Mouse (Mus musculus) heart, postnatal 14 days (tissue): ENCODE measurements at regions not wholly inside any gene's neighbourhood (a gene's known extent, or its start where the extent isn't known, plus 50 kb on each side); places are given as distances from the start of the nearest gene placed in this dataset.

Experiments used
- DNase-seq, 2 experiments: peaks; one replicate each; pipeline ENCODE4 v3.0.0; 2021 to 2022
- intact Hi-C: fragments of 180-260 bp; cut with DNase I; formaldehyde crosslinking; loops from one replicate; pipeline ENCODE4 v1.15.1; 2025

DNA sequence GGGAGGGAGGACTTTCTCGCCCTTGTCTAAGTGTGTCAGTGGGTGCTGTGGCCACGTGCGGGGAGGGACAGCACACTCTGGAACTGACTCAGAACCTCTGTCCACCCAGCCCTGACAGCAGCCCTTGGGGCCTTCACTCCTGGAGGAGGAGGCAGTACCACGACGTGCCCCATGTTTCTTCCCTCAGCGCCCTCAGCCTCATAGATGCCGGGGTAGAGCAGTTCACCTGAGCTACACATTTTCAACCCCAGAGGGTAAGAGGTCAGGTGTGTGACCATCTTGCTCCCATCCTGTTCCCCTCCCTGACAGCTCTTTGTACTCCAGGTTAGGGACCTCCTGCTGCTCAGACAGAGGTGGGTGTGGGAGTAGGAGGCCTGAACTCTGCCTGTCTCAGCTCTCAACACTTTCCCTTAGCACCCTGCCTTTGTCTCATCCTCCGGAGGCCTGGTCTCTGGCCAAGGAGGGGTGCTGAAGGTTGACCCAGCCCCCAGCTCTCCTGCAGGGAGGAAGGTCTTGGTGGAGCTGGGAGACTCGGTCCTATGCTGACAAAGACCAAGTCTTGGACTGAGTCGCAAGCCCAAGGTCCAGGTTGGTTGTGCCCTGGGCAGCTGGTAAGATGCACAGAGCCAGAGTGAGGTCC is 107.4 kb upstream of the Haao start:
- intact Hi-C loops = loop anchor here (2.0 kb wide), 1 partner anchor 38 kb away; no protein-coding TSS in a partner anchor
- DNase-seq = no peak

DNA sequence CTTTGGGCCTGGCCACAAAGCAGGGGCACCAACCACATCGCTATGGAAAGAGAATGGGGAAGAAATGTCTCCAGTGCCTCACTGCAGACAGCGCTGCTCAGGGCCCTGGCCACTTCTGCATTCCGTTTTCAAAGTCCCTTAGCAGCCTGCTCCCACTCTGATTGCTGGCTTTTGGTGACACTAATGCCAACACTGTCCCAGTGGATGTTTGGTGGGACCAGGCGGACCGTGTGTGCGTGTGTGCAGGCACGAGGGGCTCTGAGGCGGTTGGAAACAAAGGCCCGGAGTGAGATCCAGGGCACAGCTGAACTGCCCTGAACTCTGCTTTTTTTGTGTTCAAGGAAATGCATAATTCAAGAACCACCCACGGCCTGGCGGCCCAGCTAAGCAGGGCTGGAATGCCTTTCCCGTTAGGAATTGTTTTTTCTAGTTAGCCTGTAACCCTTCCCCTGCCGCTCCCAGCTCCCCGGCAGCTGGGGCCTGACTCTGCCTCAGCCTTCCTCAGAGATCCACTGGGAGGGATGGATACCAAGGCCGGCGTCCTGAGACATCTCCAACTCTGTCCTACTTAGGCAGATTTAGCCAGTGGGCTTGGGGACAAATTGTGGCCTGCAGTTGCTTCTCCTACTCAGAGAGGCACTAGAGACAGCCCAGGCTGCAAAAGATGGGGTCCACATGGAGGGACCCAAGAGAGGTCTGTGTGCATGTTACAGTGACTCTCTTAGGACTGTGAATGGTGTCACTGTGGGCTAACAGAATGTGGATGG is 106.7 kb upstream of the Haao start:
- intact Hi-C loops = loop anchor here (2.0 kb wide), 1 partner anchor 38 kb away; no protein-coding TSS in a partner anchor
- peak; percentile 73 to 75 for DNase-seq

DNA sequence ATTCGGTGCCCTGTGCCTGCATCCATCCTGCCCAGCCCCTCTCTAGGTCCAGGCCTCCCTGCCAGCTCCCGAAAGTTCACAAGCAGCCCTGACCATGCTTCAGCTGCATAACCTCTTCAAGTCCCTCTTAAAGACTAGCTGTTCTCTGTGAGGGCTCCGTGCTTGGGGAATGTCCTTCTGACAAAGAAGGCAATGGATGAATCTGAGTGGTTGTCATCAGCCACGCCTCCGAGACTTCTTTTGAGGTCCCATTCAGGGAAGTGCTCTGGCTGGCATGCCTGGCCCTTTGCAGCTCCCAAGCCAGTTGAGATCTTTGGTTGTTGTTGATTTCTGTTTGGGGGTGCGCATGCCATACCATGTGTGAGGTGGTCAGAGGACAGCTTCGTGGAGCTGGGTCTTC is 105.9 kb upstream of the Haao start:
- intact Hi-C loops = loop anchor here (2.0 kb wide), 1 partner anchor 37 kb away; no protein-coding TSS in a partner anchor
- no peak for DNase-seq

DNA sequence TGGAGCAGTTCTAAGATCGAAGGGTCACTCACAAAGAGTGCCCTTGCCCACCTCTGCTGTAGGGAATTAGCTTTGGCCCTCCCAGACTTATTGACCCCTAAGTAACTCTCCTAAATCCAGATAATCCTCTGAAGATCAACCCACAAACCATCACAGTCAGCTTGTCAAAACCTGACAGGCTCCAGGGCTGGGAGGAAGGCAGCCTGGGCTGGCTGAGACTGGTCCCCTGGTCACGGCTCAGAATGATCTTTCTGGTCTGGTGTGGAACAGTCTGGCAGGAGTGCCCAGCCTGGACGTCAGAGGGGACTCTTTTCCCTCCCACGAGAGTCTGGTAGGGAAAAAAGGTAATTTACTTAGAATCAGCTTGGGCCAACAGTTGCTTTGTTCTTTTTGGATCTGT is 99.0 kb upstream of the Haao start:
- intact Hi-C loops = no loop called here

DNA sequence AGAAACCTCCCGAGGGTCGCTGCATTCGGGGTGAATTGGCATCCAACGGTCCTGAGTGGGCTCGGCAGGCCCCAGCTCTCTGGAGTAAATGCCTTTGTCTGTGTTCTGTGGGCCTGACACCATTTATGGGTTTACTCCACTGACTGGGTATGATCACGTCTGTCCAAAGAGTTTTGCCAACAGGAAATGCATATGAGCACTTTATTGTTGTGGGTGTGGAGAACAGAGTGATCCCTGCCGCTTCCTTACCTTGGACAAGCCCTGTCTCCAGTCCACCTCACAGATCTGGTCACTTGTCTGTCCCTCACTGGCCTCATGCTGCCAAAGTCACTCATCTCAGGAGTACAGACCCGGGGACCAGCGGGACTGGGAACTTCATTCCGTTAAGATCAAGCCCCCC is 91.6 kb upstream of the Haao start:
- intact Hi-C loops = no loop called here

More for the DNA sequence above, 99.0 kb upstream of the Haao start:
- no peak for DNase-seq

DNA sequence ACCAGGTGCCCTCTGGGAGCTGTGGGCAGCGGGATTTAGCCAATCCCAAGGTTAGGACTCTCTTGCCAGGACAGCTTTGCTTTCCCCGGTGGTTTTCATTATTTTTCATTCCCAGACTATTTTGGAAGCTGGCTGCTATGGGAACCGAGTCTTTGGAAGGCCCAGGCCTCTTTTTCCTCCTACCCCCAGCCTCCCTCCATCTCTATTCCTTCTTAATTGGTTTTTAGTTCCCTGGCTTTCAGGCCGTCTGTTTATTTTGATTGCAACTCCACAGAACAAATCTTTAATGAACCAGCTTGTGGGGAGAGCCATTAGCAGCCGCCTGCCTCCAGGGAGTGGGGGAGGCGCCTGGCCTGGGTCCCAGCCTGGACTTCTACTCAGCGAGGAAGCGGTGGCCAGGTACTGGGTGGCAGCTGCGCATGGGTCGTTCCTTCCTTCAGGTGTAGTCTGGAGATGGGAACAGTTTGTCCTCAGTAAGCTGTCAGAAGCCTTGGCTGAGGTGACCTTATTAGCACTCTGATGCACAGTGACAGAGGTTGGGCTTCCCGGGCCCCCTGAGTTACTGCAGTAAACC is 91.0 kb upstream of the Haao start:
- peak; percentile 63 to 71 for DNase-seq

More for the DNA sequence above, 91.6 kb upstream of the Haao start:
- no peak for DNase-seq

DNA sequence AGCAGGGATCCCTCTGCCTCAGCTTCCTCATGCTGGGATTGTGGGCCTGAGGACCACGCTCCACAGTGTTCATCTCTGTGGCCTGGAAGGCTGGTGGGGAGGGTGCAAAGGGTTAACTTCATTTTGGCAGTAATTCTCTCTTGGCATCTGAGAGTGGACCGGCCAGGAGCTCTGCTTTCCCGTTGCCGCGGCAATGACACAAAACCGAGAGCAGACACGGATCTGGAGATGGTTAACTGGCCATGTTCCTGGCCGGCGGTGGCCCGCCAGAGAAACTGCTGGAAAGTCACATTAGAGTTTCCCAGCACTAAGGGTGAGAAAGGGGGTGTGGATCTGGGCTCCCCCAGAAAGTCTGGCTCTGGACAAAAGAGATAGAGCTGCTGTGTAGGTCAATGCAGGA is 89.8 kb upstream of the Haao start:
- intact Hi-C loops = no loop called here
- peak in 1 of 2 experiments; percentile 74 for DNase-seq

More for the DNA sequence above, 91.0 kb upstream of the Haao start:
- intact Hi-C loops = no loop called here

DNA sequence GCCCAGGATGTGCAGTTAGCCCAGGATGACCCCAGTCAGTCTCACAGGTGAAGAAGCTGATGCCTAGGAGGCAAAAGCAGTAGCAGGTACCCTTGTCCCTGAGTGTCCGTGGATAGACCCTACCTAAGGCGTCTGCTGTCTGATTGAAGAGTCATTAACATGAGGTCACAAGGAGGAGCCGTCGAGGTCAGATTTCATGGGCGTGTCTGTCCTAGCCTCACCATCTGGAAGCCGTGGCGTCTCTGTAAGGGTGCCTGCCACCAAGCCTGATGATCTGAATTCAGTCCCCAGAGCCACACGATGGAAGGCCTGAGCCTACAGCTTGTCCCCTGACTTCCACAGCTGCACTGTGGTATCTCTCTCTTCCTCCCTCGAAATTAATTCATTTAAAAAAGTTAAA is 88.9 kb upstream of the Haao start:
- intact Hi-C loops = no loop called here
- no peak for DNase-seq

DNA sequence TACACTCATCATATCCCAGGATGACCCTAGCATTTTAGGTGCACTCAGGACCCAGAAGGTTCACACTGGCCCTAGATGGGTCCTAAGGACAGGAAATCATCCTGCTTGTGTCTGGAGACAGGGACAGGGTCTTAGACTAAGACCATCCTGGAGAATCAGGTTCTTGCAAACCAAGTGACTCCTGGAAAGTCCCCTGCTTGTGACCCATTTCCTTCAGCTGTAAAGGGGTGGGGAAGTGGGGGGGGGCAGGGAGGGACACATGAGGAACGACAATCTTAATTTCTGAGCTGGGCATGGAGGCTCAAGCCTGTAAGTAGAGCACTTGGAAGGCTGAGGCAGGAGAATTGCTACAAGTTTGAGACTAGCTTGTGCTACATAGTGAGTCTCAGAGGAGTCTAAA is 88.2 kb upstream of the Haao start:
- DNase-seq = no peak
- intact Hi-C loops = no loop called here

DNA sequence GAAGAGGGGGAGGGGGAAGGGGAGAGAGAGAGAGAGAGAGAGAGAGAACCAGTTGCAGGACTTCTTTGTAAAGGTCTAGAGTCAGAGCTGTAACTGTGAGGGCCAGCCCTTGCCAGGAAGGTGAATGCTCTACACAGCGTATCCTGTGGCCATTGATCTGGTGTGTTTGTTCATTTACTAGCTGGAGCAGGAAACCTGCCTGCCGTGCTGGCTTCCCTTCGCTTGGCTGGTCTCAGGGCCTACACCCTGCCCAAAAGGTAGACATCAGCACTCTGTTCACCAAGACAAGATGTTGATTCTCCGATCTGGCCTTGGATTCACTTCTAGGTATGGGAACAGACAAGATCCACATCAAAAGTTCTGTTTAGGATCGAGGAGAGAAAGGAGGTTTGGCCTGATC is 87.5 kb upstream of the Haao start:
- intact Hi-C loops = no loop called here
- no peak for DNase-seq

DNA sequence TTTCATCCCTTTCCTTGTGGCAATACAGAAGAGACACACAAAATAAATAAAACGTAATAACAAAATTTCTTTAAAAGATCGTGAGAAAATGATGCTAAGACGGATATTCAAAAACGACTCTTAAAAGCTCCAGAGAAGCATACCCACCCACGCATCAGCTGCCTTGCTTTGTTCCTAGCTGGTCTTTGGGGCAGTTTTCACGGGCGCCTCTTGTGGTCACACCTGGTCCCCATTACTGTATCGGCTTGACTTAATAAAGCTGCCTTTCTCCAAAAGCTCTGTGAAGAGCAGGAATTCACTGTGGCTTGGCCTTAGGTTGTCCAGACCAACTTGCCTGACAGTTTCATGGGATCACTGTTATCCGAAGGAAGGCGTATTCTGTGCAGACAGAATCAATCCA is 86.0 kb upstream of the Haao start:
- intact Hi-C loops = no loop called here
- no peak for DNase-seq

DNA sequence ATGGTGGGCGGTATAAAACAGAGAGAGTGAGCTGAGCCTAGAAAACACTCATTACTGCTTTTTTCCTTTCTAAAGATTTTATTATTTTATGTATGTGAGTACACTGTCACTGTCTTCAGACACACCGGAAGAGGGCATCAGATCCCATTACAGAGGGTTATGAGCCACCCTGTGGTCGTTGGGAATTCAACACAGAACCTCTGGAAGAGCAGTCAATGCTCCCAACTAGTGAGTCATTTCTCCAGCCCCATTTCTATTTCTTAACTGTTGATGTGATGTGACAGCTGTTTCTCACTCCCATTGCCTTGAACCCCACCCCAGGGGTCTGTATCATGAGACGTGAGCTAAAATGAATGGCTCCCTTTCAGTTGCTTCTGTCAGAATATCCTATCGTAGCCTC is 82.6 kb upstream of the Haao start:
- no peak for DNase-seq
- intact Hi-C loops = no loop called here

DNA sequence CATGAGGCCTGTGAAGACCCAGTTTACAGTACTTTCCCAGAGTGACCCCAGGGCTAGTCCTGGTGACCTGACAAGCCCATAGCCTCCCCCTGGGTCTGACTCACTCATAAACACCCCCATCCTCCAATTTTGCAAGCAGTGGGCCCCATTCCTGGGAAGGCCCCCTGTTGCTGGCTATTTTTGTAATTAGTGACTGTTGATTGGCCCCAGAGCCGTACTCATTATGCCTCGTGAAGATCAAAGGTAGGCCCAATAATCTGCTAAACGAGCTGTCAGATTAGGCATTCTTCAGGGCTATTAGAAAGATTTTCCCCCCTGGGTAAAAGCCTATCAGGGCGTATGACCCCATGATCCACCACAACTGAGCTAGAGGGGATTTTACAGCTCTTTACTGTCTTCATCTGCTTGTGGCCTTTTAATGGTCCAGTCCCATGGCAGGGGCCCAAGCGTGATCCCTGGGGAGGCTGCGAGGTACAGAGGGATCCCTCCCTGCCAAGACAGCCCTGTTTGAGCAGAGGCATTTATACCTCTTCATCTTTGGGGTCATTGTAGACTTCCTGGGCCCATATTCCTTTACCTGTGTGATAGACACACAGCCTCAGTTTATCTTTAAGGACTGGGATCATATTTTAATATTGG is 80.1 kb upstream of the Haao start:
- DNase-seq = peak; percentile 46 to 63
- intact Hi-C loops = no loop called here

DNA sequence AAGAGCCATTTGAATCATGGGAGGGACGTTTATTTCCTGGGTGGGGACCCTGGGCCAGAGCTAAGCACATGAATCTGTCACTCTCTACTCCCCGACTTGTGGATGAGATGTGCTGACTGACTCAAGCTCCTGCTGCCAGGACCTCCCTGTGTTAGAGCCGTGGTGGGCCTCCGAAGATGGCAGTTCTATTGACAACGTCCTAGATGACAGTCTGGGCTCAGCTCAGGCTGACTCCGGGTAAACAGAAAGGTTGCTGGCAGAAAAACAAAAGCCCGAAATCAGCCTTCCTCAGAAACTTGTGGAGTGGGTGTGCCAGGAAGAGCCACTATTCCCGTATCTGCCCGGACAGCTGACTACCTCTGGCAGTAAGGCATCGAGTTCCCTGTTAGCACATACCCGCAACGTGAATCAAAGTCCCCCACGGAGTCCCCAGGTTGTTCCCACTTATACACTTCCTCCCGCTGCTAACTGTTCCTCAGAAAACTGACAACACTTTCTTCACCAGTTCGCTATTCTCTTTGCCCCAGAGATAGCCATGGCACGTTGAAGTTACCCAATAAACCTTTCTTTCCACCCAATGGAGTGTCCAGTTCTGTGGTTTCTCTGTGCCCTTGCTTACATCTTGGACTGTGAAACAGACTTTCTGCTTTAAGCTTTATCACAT is 76.6 kb upstream of the Haao start:
- no peak for DNase-seq
- intact Hi-C loops = no loop called here

DNA sequence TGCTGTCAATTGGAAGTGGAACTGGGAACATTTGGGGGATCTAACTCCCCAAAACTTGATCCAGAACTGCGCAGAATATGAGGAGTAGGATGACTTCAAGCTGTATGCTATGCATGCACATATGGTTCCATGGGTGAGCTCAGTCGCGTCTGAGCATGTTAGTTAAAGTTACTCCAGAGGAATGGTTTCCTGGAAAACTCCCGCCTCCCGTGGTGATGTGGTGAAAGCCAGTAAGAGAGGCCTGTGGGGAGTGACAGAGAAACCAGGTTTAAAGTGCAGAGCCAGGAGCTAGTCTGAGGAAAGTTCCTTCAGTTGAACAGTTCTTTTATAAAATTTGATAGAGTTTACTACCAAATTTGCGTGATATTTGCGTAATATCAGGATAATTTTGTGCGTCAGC is 73.1 kb upstream of the Haao start:
- no peak for DNase-seq
- intact Hi-C loops = no loop called here

DNA sequence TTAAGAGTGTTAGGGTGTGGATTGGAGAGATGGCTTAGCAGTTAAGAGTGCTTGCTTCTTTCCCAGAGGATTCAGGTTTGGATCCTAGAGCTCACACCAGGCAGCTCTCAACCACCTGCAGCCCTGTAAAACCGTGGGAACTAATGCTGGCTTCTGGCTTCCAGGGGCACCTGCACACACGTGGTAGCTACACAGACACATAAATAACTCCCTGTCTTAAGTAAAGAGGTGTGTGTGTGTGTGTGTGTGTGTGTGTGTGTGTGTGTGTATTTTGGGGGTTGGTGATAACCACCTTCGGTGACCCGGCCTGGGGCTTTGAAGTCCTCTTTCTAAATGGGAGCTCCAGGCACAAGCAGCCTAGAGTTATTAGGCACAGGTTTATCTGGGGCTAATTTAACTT is 72.5 kb upstream of the Haao start:
- intact Hi-C loops = no loop called here
- DNase-seq = no peak

DNA sequence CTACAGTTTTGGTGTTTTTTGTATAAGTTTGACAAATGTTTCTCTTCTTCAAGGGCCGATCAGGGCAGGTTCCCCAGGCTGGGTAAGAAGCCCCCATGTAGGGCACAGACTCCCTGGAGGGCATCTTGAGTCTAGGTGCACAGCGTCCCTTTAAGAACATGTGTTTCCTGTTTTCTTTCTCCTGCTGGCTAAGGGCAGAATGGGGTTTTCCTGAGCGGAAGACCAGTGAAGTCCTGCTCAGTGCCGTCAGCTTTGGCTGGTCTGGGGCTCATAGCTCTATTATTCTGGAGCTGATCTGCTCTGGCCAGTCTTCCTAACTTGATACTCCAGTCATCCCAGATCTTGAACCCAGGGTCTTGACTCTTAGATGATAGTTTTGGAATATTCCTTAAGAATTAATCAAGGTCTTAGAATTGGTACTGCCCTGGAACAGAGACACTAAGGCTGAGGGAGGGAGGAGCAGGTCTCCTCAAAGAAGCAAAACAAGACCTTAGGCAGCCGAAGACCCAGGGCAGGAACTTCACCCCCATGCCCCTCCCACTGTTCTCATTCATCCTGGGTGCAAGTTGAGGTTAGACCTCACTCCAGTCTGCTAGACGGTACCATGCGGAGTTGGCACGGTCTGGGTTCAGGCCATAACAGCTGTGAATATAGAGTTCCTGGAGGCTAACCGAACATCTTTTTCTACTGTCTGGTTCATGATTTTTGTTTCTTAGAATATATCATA is 70.8 kb upstream of the Haao start:
- DNase-seq = peak in 1 of 2 experiments; percentile 56
- intact Hi-C loops = no loop called here

DNA sequence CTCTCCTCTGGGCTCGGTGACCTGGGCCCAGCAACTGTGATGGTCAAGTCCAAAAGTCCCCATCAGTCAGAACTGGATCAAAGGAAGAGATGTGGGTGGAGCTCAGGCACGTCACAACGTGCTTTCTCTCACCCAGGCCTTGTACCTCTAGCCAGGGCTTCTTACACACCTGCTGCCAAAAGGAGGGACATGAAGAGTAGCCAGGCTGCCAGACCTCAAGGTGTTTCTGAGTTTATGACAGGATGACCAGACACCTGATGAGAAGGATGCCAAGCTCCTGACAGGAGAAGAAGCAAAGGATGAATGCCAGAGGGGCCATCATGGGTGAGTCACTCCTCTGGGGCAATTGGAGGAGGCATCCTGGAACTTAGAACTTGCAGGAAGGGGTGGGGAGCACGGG is 70.0 kb upstream of the Haao start:
- no peak for DNase-seq
- intact Hi-C loops = loop anchor here (2.0 kb wide), 1 partner anchor 37 kb away; no protein-coding TSS in a partner anchor

DNA sequence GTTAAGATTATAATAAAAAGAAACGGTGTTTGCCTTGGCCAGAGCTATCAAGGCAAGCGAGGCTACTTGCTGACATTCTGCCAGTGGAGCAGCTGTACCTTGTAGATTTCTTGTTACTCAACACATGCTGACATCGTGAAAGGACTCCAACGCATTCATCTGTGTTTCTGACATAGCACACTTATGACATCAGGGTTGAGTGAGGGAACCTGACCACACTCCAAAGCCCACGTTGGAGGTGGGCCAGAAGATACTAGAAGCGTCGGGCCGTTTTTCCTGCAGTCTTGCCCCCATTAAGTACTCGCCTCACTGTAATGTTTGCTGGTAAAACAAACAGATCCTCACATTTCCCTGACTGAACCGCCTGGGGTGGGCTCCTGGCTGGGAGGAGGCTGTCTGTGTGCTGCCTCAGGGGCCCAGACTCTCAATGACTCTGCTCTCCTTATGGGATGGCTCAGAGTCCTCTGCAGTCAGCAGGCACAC is 69.0 kb upstream of the Haao start:
- intact Hi-C loops = loop anchor here (2.0 kb wide), 1 partner anchor 38 kb away; no protein-coding TSS in a partner anchor
- DNase-seq = peak; percentile 71 to 79

DNA sequence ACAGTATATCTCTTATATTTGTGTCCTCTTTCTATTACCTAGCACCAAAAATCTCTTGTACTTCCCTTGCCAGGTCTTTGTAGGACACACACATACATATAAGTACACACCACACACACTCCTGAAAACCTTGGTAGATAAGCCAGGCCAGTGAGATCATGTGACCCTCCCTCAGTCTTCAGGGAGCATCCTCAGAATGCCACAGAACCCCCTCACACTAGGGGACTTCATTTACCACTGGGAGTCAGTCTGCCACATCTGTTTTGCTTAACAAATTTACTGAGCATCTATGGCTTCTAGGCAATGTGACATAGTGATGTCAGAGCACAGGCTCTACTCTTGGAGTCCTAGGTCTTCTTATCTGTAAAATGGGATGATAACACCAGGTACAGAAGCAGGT is 67.3 kb upstream of the Haao start:
- no peak for DNase-seq
- intact Hi-C loops = no loop called here
